Mouse (Mus musculus) kidney, adult 2 months (tissue): ENCODE measurements around the gene Vegfa. TPM values are rescaled to one million over a fixed set of nuclear protein-coding genes. Genes with fewer than 3 reads are reported as not detected.

ENCODE experiments used
- DNase-seq: peaks from one replicate; pipeline ENCODE4 v3.0.0; 2021
- H3K27ac ChIP-seq: fragments of 200-500 bp; 2 replicates; pipeline ENCODE4 v1.5.1; 2012; ENCODE audit warnings: low read depth, low read length, control low read depth, inconsistent platforms; ENCODE audit not compliant: insufficient read depth
- H3K27me3 ChIP-seq: fragments of 200-500 bp; replicated peaks from 2 replicates; pipeline ENCODE4 v1.6.1; 2012; ENCODE audit warnings: mild to moderate bottlenecking, moderate library complexity, low read length, inconsistent platforms; ENCODE audit not compliant: control insufficient read depth, insufficient read depth
- H3K36me3 ChIP-seq: fragments of 200-500 bp; 2 replicates; pipeline ENCODE4 v1.6.1; 2012; ENCODE audit warnings: mild to moderate bottlenecking, moderate library complexity, low read length, inconsistent platforms; ENCODE audit not compliant: control insufficient read depth, insufficient read depth
- H3K4me1 ChIP-seq: fragments of 200-500 bp; 2 replicates; pipeline ENCODE4 v1.6.1; 2011; ENCODE audit warnings: low read length; ENCODE audit not compliant: control insufficient read depth, insufficient read depth
- H3K4me3 ChIP-seq: fragments of 200-500 bp; 2 replicates; pipeline ENCODE4 v1.5.1; 2011; ENCODE audit warnings: mild to moderate bottlenecking, low read depth, low read length, control low read depth; ENCODE audit not compliant: insufficient read depth
- CTCF ChIP-seq: fragments of 200-500 bp; conservative IDR thresholded peaks from 2 replicates; pipeline ENCODE4 v1.5.1; 2011; ENCODE audit warnings: low read depth, mild to moderate bottlenecking, control low read depth, low read length, moderate library complexity, mixed read lengths; ENCODE audit not compliant: insufficient read depth, insufficient read length
- POLR2A ChIP-seq: fragments of 200-500 bp; IDR thresholded peaks from one replicate; pipeline ENCODE4 v1.6.1; 2011; ENCODE audit warnings: low read depth, low read length, control low read depth
- WGBS: fragments of 180-500 bp; shearing (Covaris S2); methylation state at CpG from one replicate; pipeline ENCODE4 v1.1.7; 2018; 5-methylcytosine and 5-hydroxymethylcytosine counted together
- polyA plus RNA-seq: library from polyadenylated mRNA; depleted of rRNA; stranded (reverse); fragments of >200 nt; gene quantifications from 2 replicates; pipeline ENCODE4 v1.2.3, GENCODE M21; 2012

Gene Vegfa
- polyA plus RNA-seq, 1 experiment, result 336 TPM

DNA sequence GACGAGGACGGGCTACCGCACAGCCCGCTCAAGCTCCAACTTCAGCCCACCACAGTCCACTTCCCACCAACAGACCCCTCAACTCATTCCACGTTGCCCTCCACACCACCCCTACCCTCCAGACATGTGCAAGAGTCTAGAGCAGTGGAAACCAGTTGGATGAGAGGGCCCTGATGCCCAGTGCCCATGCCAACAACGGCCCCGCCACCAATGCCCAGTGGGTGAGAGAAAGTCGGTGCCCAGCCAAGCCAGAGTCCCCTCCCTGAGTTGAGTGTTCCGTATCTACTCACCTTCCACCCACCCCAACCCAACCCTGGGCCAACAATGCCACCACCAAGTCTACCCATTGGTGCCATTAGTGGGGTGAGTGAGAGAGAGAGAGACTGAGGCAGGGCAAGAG, 10.4 kb downstream of the Vegfa start:
- H3K4me1 ChIP-seq, result peaks cover 16% of the 10 kb centered on the region
- H3K36me3 ChIP-seq, result peaks cover 13% of the 10 kb centered on the region
- 87% methylated on average over 9 of the region's 9 CpGs for WGBS
- DNase-seq, result no peak
- H3K4me3 ChIP-seq, result no peak overlapping the region
- no peaks in the 10 kb centered on the region for H3K27me3 ChIP-seq
- TF ChIP-seq CTCF (no peak), POLR2A (no peak)
- no peak overlapping the region for H3K27ac ChIP-seq

DNA sequence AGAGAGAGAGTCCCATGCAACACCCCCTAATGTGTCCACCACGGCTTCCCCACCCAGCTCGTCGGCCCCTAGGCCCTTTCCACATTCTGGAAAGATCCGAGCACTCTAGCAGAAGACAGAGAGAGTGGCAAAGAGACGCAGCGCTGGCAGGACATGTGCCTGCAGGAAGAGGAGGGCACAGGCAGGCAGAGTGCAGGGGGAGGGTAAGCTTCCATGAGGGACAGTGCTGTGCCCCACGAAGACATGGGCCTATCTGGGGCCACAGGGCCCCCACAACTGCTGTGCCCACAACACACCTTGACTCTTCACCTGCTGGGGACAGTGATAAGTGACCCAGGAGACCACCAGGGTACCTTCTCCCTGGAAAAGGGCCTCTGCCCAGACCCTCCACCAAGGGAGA, 11.0 kb downstream of the Vegfa start:
- peaks cover 10% of the 10 kb centered on the region for H3K4me1 ChIP-seq
- 81% methylated on average over 7 of the region's 7 CpGs for WGBS
- H3K27me3 ChIP-seq, result no peaks in the 10 kb centered on the region
- DNase-seq, result no peak
- no peak for TF ChIP-seq POLR2A
- no peak for TF ChIP-seq CTCF
- H3K36me3 ChIP-seq, result peaks cover 13% of the 10 kb centered on the region
- H3K4me3 ChIP-seq, result no peak overlapping the region
- no peak overlapping the region for H3K27ac ChIP-seq

DNA sequence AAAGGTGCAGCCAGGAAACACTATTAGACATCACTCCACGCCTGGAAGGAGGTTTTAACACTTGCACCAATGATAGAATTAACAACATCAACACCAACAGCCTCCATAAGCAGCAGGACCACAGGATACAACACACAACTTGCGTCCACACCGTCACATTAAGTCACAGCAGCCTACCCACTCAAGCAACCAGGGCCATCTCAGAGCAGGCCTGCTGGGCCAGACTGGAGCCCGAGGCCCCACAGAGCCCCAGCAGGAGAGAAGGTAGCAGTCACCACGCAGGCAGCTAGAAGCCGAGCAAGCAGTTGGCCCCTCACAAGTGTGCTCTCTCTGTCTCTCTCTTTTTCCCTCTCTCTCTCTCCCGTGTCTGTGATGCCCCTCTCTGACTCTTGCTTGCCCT, 11.6 kb downstream of the Vegfa start:
- Histone ChIP-seq H3K27ac (no peak overlapping the region), H3K36me3 (peaks cover 13% of the 10 kb centered on the region), H3K27me3 (no peaks in the 10 kb centered on the region), H3K4me1 (peaks cover 6% of the 10 kb centered on the region; the same call in 1 of the 2 replicates), H3K4me3 (no peak overlapping the region)
- WGBS, result 67% methylated on average over 7 of the region's 7 CpGs
- no peak for DNase-seq
- no peak for TF ChIP-seq CTCF
- no peak for TF ChIP-seq POLR2A

DNA sequence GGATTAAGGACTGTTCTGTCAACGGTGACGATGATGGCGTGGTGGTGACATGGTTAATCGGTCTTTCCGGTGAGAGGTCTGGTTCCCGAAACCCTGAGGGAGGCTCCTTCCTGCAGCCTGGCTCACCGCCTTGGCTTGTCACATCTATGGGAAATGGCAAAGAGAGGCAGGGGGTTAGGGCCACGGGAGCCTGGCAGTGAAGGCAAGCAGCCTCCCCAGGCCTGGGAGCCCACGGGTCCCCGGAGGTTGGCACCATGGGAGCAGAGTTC, 13.5 kb downstream of the Vegfa start:
- Histone ChIP-seq H3K4me3 (no peak overlapping the region), H3K27ac (no peak overlapping the region), H3K36me3 (peaks cover 10% of the 10 kb centered on the region), H3K4me1 (peaks cover 6% of the 10 kb centered on the region; the same call in 1 of the 2 replicates), H3K27me3 (no peaks in the 10 kb centered on the region)
- DNase-seq, result no peak
- no peak for TF ChIP-seq POLR2A
- no peak for TF ChIP-seq CTCF
- WGBS, result 76% methylated on average over 10 of the region's 10 CpGs

DNA sequence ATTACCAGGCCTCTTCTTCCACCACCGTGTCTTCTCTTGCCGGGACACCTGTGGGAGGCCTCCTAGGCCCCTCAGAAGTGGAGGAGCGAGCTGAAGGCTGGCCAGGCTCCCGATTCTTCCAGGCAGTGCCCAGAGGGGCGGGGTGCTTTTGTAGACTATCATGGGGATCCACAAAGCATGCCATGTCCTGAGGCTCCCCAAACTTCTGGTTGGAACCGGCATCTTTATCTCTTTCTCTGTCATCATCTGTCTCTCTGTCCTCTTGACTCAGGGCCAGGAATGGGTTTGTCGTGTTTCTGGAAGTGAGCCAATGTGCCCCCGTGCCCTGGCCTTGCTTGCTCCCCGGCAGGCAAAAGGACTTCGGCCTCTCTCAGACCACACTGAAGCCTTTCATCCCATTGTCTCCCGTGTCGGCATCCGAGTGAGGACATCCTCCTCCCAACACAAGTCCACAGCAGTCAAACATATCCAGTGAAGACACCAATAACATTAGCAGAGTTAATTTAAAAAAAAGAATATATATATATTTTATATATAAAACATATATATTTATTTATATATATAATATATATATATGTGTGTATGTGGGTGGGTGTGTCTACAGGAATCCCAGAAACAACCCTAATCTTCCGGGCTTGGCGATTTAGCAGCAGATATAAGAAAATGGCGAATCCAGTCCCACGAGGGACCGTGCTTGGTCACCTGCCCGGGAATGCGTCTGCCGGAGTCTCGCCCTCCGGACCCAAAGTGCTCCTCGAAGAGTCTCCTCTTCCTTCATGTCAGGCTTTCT, 14.0 kb downstream of the Vegfa start:
- peak; percentile 69 for DNase-seq
- Histone ChIP-seq H3K36me3 (peaks cover 9% of the 10 kb centered on the region), H3K4me1 (peaks cover 6% of the 10 kb centered on the region; the same call in 1 of the 2 replicates), H3K4me3 (no peak overlapping the region), H3K27ac (no peak overlapping the region), H3K27me3 (no peaks in the 10 kb centered on the region)
- 59% methylated on average over 24 of the region's 24 CpGs for WGBS
- no peak for TF ChIP-seq CTCF
- no peak for TF ChIP-seq POLR2A

DNA sequence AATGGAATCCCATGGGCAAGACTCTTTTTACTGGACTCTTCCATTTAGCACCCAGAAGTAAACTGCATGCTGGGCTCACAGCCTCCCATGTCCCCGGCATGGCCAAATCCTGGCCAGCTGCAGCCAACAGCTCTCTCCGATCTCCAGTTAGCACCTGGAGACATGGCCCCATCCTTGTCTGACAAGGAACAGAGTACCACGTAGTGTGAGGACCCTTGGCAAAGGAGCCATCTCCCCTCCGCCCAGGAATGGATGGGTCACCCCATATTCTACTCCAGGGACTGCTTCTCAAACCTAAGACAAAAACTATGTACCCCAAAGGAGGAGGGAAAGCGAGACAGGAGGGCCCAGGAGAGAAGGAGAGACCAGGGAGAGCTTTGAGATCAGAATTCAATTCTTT, 15.6 kb downstream of the Vegfa start:
- Histone ChIP-seq H3K27ac (no peak overlapping the region), H3K27me3 (no peaks in the 10 kb centered on the region), H3K4me3 (no peak overlapping the region), H3K36me3 (peaks cover 8% of the 10 kb centered on the region), H3K4me1 (peaks cover 6% of the 10 kb centered on the region; the same call in 1 of the 2 replicates)
- DNase-seq, result no peak
- 94% methylated on average over 5 of the region's 5 CpGs for WGBS
- TF ChIP-seq POLR2A (no peak), CTCF (no peak)

DNA sequence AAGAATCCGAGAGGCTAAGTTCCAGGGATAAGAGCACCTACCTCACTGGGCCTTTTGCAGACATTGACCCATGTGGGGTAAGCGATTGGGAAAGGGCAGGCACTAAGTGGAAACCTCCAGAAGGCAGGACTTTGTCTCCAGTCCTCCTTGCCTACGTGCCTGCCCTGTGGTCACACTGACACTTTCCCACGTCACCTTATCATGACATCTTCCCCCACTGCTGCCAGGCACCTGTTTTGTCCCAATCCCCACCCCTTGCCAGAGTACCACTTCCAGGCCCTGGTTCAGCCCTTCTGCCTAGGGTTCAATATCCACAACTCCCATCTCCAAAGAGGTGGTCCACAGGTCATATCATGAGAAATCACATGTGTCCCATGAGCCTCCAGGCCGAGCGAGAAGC, 16.2 kb downstream of the Vegfa start:
- Histone ChIP-seq H3K27ac (no peak overlapping the region), H3K4me1 (peaks cover 6% of the 10 kb centered on the region; the same call in 1 of the 2 replicates), H3K4me3 (no peak overlapping the region), H3K36me3 (peaks cover 8% of the 10 kb centered on the region), H3K27me3 (no peaks in the 10 kb centered on the region)
- WGBS, result 76% methylated on average over 6 of the region's 6 CpGs
- DNase-seq, result no peak
- no peak for TF ChIP-seq CTCF
- no peak for TF ChIP-seq POLR2A
